10 mouse cellular contexts compared by ENCODE assay signal in genomic region chr4:152290385-152290784, GRCm38 (mm10). TPM values are rescaled to one million over a fixed set of nuclear protein-coding genes. Genes with fewer than 3 reads are reported as not detected.
DNase-seq lines count a peak whose midpoint lies in the region; ATAC-seq and TF ChIP-seq lines count a peak whose summit lies in the region.
"Had no signal": no experiment of that assay in that cellular context is flagged by ENCODE, and none has a peak within 500 bp of the region (broad histone marks: within the 10 kb centered on the region; RNA-seq: fewer than 3 reads in every experiment).

No protein-coding gene starts in this region.

- no peak for TF ChIP-seq POLR2A in thymus, adult 2 months (IDR thresholded peaks at IDR 0.05; ENCODE audit: control insufficient read depth, extremely low read depth, insufficient read depth, low read length, poor library complexity)

- no peaks in the 10 kb centered on the region for H3K36me3 ChIP-seq in embryonic facial prominence, embryonic 15.5 days
- no peaks in the 10 kb centered on the region for H3K36me3 ChIP-seq in limb, embryonic 11.5 days (ENCODE audit: control insufficient read depth, insufficient read depth, low read length)
- no peaks in the 10 kb centered on the region for H3K36me3 ChIP-seq in thymus, adult 2 months (ENCODE audit: control insufficient read depth, insufficient read depth, low read length)

- intact Hi-C loops in left cerebral cortex, adult 2 months (cut with DNase I) = no loop called here
- intact Hi-C loops in left cerebral cortex, postnatal 36 days (cut with DNase I) = no loop called here

- no peak for DNase-seq in left cerebral cortex, adult 2 months (ENCODE audit: extremely low spot score in 1 of 2, low spot score in 2 of 2)
- no peak for DNase-seq in left cerebral cortex, postnatal 36 days (ENCODE audit: low spot score in 2 of 2)
- DNase-seq in limb, embryonic 11.5 days (ENCODE audit: low spot score) = peak; percentile 48
- peak; percentile 82 for DNase-seq in retina, postnatal 1 day
- DNase-seq in layer of hippocampus, adult 8-10 months (ENCODE audit: low spot score in 2 of 2) = no peak
- no peak for DNase-seq in thymus, adult 2 months
- DNase-seq in ovary, postnatal 36 days (ENCODE audit: low spot score) = no peak
- DNase-seq: lung, postnatal 36 days had no signal

- ATAC-seq in embryonic facial prominence, embryonic 15.5 days (ENCODE audit: insufficient number of reproducible peaks, low FRiP score, low TSS enrichment, low read depth) = no peak
- ATAC-seq in limb, embryonic 11.5 days (ENCODE audit: insufficient number of reproducible peaks, low FRiP score, low TSS enrichment, low read depth) = no peak

- H3K27ac ChIP-seq in left cerebral cortex, adult 2 months = no peak overlapping the region
- H3K27ac ChIP-seq in embryonic facial prominence, embryonic 15.5 days (replicated peaks) = no peak overlapping the region
- no peak overlapping the region for H3K27ac ChIP-seq in limb, embryonic 11.5 days (replicated peaks; ENCODE audit: low read depth, low read length)
- no peak overlapping the region for H3K27ac ChIP-seq in thymus, adult 2 months (ENCODE audit: control insufficient read depth, insufficient read depth, low read length)

- peaks cover 24% of the 10 kb centered on the region for H3K4me1 ChIP-seq in embryonic facial prominence, embryonic 15.5 days
- peaks cover 9% of the 10 kb centered on the region for H3K4me1 ChIP-seq in limb, embryonic 11.5 days (ENCODE audit: control insufficient read depth, insufficient read depth, low read length)
- H3K4me1 ChIP-seq in thymus, adult 2 months (replicated peaks; ENCODE audit: control insufficient read depth, insufficient read depth, low read length) = peaks cover 9% of the 10 kb centered on the region

- H3K4me2 ChIP-seq in embryonic facial prominence, embryonic 15.5 days (replicated peaks) = peak overlapping the region; percentile 44
- peak overlapping the region; percentile 42 for H3K4me2 ChIP-seq in limb, embryonic 11.5 days (ENCODE audit: low read depth, severe bottlenecking)

- H3K4me3 ChIP-seq in left cerebral cortex, adult 2 months = peak overlapping the region; percentile 8; the same call in 1 of the 2 replicates
- peak overlapping the region; percentile 25 for H3K4me3 ChIP-seq in embryonic facial prominence, embryonic 15.5 days (replicated peaks)
- H3K4me3 ChIP-seq in limb, embryonic 11.5 days (ENCODE audit: low read depth, low read length) = peak overlapping the region; percentile 2
- no peak overlapping the region for H3K4me3 ChIP-seq in thymus, adult 2 months (ENCODE audit: control insufficient read depth, insufficient read depth, low read length)

- H3K27me3 ChIP-seq in embryonic facial prominence, embryonic 15.5 days = peaks cover 90% of the 10 kb centered on the region
- H3K27me3 ChIP-seq in limb, embryonic 11.5 days (ENCODE audit: control insufficient read depth, insufficient read depth, low read length) = peaks cover 69% of the 10 kb centered on the region
- H3K27me3 ChIP-seq in thymus, adult 2 months (ENCODE audit: control insufficient read depth, insufficient read depth, low read length) = no peaks in the 10 kb centered on the region; the same call in 1 of the 2 replicates

- WGBS in embryonic facial prominence, embryonic 15.5 days = under 1% methylated on average over 38 of the region's 39 CpGs
- WGBS in limb, embryonic 11.5 days = under 1% methylated on average over 39 of the region's 39 CpGs
- WGBS in thymus, adult 2 months = 2% methylated on average over 39 of the region's 39 CpGs

- no peak overlapping the region for H3K9ac ChIP-seq in embryonic facial prominence, embryonic 15.5 days
- peak overlapping the region; percentile 24; the same call in 1 of the 2 replicates for H3K9ac ChIP-seq in limb, embryonic 11.5 days (ENCODE audit: low read length)

- no peak for TF ChIP-seq CTCF in left cerebral cortex, adult 2 months (IDR thresholded peaks at IDR 0.05)
- no peak for TF ChIP-seq CTCF in thymus, adult 2 months (IDR thresholded peaks at IDR 0.05; ENCODE audit: borderline replicate concordance, control insufficient read depth, extremely low read depth, insufficient read depth, low read length, poor library complexity)

- no peaks in the 10 kb centered on the region for H3K9me3 ChIP-seq in embryonic facial prominence, embryonic 15.5 days (replicated peaks)
- no peaks in the 10 kb centered on the region for H3K9me3 ChIP-seq in limb, embryonic 11.5 days (ENCODE audit: control insufficient read depth, low read length)

RNA-seq across cellular contexts. Expression of gene Hes3, which starts 1.1 kb away (rescaled TPM):
- total RNA-seq in left cerebral cortex, adult 2 months (2021) = under 1 TPM; 0.30 to 0.32 TPM
- total RNA-seq in left cerebral cortex, postnatal 36 days (2021) = under 1 TPM in 1 of 2 experiments, not detected in 1; 0.35 TPM
- not detected in 2 replicates for polyA plus RNA-seq in embryonic facial prominence, embryonic 15.5 days (2015; fragmentation: Nextera tagmentation; extraction: Ambion mirVana)
- polyA plus RNA-seq in limb, embryonic 11.5 days (2014; fragmentation: Nextera tagmentation; extraction: Ambion mirVana) = not detected in 2 replicates
- not detected for total RNA-seq in layer of hippocampus, adult 8-10 months (2022)
- 0.19 and 0.28 TPM in 2 replicates for polyA plus RNA-seq in thymus, adult 2 months (2012; rRNA removed)
- total RNA-seq: hematopoietic stem cell, adult 5-6 weeks had no signal

RNA-seq across cellular contexts. Expression of gene Icmt, which starts 6.6 kb away (rescaled TPM):
- 10 to 100 TPM; 49.8 to 54.3 TPM for total RNA-seq in left cerebral cortex, adult 2 months (2021)
- 10 to 100 TPM; 45.9 to 47.8 TPM for total RNA-seq in left cerebral cortex, postnatal 36 days (2021)
- polyA plus RNA-seq in embryonic facial prominence, embryonic 15.5 days (2015; fragmentation: Nextera tagmentation; extraction: Ambion mirVana) = 23.5 and 26.7 TPM in 2 replicates
- 28.3 and 29.9 TPM in 2 replicates for polyA plus RNA-seq in limb, embryonic 11.5 days (2014; fragmentation: Nextera tagmentation; extraction: Ambion mirVana)
- total RNA-seq in layer of hippocampus, adult 8-10 months (2022) = 10 to 100 TPM; 38.0 to 52.1 (median 47.0) TPM
- 42.6 and 48.1 TPM in 2 replicates for polyA plus RNA-seq in thymus, adult 2 months (2012; rRNA removed)

RNA-seq across cellular contexts. Expression of gene Gpr153, which starts 16.4 kb away (rescaled TPM):
- total RNA-seq in left cerebral cortex, adult 2 months (2021) = 10 to 100 TPM; 29.6 to 35.9 TPM
- 10 to 100 TPM; 28.0 to 31.2 TPM for total RNA-seq in left cerebral cortex, postnatal 36 days (2021)
- polyA plus RNA-seq in embryonic facial prominence, embryonic 15.5 days (2015; fragmentation: Nextera tagmentation; extraction: Ambion mirVana) = 29.0 and 35.7 TPM in 2 replicates
- 3.3 and 3.4 TPM in 2 replicates for polyA plus RNA-seq in limb, embryonic 11.5 days (2014; fragmentation: Nextera tagmentation; extraction: Ambion mirVana)
- 1 to 10 TPM; 5.9 to 7.2 (median 6.6) TPM for total RNA-seq in layer of hippocampus, adult 8-10 months (2022)
- polyA plus RNA-seq in thymus, adult 2 months (2012; rRNA removed) = 5.3 and 5.5 TPM in 2 replicates
- total RNA-seq: hematopoietic stem cell, adult 5-6 weeks had no signal

RNA-seq across cellular contexts. Expression of gene Rnf207, which starts 28.4 kb away (rescaled TPM):
- total RNA-seq in left cerebral cortex, adult 2 months (2021) = 10 to 100 TPM; 17.0 to 18.6 TPM
- 10 to 100 TPM; 10.2 to 17.0 TPM for total RNA-seq in left cerebral cortex, postnatal 36 days (2021)
- polyA plus RNA-seq in embryonic facial prominence, embryonic 15.5 days (2015; fragmentation: Nextera tagmentation; extraction: Ambion mirVana) = 0.23 and 0.72 TPM in 2 replicates
- 0.19 and 0.92 TPM in 2 replicates for polyA plus RNA-seq in limb, embryonic 11.5 days (2014; fragmentation: Nextera tagmentation; extraction: Ambion mirVana)
- 10 to 100 TPM; 11.3 to 16.5 (median 13.8) TPM for total RNA-seq in layer of hippocampus, adult 8-10 months (2022)
- 0.57 and 10.2 TPM in 2 replicates for polyA plus RNA-seq in thymus, adult 2 months (2012; rRNA removed)

RNA-seq across cellular contexts. Expression of gene Rpl22, which starts 35.2 kb away (rescaled TPM):
- 100 to 1,000 TPM; 171 to 172 TPM for total RNA-seq in left cerebral cortex, adult 2 months (2021)
- 100 to 1,000 TPM; 161 to 162 TPM for total RNA-seq in left cerebral cortex, postnatal 36 days (2021)
- polyA plus RNA-seq in embryonic facial prominence, embryonic 15.5 days (2015; fragmentation: Nextera tagmentation; extraction: Ambion mirVana) = 342 and 365 TPM in 2 replicates
- 453 and 467 TPM in 2 replicates for polyA plus RNA-seq in limb, embryonic 11.5 days (2014; fragmentation: Nextera tagmentation; extraction: Ambion mirVana)
- total RNA-seq in layer of hippocampus, adult 8-10 months (2022) = 100 to 1,000 TPM; 161 to 249 (median 201) TPM
- polyA plus RNA-seq in thymus, adult 2 months (2012; rRNA removed) = 43.8 and 60.3 TPM in 2 replicates

Comparison
In these comparisons a context has a peak if more than half of its experiments do, and no peak if none do; other contexts are left out.
1. DNase-seq: peak in limb, embryonic 11.5 days (single experiment) and retina, postnatal 1 day (single experiment); none in left cerebral cortex, adult 2 months (0 of 2), left cerebral cortex, postnatal 36 days (0 of 2), layer of hippocampus, adult 8-10 months (0 of 2), thymus, adult 2 months (single experiment) and ovary, postnatal 36 days (single experiment).